Mouse (Mus musculus): Measurements from ENCODE around the gene Kank3.

Gene Kank3

GRCm38 (mm10) chr17:33802221-33802620 is 8.1 kb upstream of the Kank3 start:
- in situ Hi-C loops (cut with MboI; ENCODE audit: low pct_unique_long_range_greater_than_20kb in 1 of 2, low sequenced_read_pairs in 2 of 2, unreplicated experiment in 1 of 2): loop anchor here in 1 of 2 experiments (10.0 to 25.0 kb wide), 2 partner anchors 207 to 915 kb away; partner anchors contain the start of gene Zfp870

- in situ Hi-C loops (cut with MboI; ENCODE audit: low pct_unique_long_range_greater_than_20kb in 1 of 2, low sequenced_read_pairs in 2 of 2, unreplicated experiment in 1 of 2): loop anchor here in 1 of 2 experiments (10.0 to 25.0 kb wide), 2 partner anchors 209 to 917 kb away; partner anchors contain the start of gene Zfp870
These were observed 6.1 kb upstream of the Kank3 start for GRCm38 (mm10) chr17:33804205-33804604.

DNA sequence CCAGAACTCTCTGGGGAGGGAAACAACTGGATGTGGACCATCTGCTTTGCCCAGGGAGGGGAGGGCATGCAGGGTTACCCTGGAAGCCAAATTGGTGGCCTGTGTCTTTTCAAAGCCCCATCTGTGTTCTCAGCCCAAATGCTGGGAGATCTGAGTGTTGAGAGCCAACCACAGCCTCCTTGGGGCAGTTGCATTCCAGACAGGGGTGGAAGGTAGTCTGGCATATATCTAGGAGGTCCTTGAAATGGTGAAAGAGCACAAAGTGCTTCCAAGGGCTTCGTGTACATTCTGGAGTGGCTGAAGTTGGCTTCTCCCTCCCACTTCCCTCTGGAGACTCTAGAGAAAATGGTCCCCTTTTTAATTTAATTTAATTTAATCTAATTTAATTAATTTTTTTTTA is 5.6 kb upstream of the Kank3 start:
- in situ Hi-C loops (cut with MboI; ENCODE audit: low pct_unique_long_range_greater_than_20kb in 1 of 2, low sequenced_read_pairs in 2 of 2, unreplicated experiment in 1 of 2): loop anchor here in 1 of 2 experiments (10.0 to 25.0 kb wide), 2 partner anchors 210 to 917 kb away; partner anchors contain the start of gene Zfp870

DNA sequence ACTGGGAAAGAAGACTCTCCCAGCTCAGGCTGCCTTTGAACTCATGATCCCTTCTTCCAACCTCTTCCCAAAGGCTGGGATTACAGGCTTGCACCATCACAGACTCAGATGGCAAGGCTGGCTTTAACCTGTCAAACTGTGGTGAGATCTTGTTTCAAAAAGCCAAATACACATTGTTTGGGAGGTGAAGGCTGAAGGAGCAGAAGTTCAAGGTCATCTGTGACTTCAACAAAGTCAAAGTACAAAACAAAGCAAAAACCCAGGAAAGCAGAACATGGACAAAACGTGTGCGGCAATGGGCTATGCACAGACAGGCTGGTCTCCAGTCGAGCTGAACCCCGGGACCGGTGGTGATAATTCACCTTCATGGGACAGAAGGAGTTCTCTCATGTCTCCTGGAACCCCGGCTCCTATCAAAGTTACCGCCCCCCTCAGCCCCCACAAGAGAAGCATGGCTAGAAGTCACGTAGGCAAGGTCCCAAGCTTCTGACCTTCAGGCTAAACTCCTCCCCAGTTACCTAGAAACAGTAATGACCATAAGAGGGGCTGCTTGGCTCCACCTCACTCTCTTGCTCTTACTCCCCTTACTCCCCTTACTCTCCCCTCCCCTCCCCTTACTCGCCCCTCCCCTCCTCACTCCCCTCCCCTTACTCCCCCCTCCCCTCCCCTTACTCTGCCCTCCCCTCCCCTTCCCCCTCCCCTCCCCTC is 3.0 kb upstream of the Kank3 start:
- in situ Hi-C loops (cut with MboI; ENCODE audit: low pct_unique_long_range_greater_than_20kb in 1 of 2, low sequenced_read_pairs in 2 of 2, unreplicated experiment in 1 of 2): loop anchor here in 1 of 2 experiments (10.0 to 25.0 kb wide), 2 partner anchors 213 to 920 kb away; partner anchors contain the start of gene Zfp870

DNA sequence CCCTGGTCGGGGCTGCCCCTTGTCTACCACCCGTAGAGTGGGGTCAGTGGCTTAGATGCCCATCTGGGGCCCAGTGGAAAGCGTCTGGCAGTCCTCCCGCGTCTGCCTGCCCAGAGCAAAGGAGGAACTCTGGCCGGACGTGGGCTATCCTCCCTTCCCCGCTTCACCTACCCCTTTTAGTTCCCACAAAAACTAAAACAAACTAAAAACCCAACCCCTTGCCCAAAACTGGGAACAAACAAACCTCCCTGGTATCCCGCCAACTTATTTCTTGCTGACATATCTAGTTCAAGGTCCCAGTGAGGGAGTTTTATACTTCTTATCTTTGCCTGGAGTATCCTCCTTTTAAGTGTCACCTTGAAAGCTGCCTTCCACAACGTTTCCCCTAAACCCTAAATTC is 2.1 kb upstream of the Kank3 start:
- in situ Hi-C loops (cut with MboI; ENCODE audit: low pct_unique_long_range_greater_than_20kb in 1 of 2, low sequenced_read_pairs in 2 of 2, unreplicated experiment in 1 of 2): loop anchor here in 1 of 2 experiments (10.0 to 25.0 kb wide), 2 partner anchors 213 to 921 kb away; partner anchors contain the start of gene Zfp870

DNA sequence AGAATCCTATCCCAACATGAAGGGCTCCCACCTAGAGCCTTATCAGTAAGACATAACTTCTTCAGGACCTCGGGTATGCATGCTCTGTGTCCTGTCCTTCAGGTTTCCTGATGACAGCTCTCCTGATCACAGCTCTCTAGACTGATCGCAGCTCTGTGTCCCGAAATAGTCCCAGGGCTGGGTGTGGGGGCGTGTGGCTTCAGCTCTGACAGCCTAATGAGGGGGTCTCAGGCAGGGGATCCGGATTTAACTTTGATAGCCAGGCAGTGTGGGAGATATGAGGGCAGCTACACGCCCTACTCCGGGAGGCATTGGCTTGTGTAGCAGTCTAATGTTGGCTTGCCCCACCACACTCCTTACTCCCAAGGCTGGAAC is 810 bp downstream of the Kank3 start:
- in situ Hi-C loops (cut with MboI; ENCODE audit: low pct_unique_long_range_greater_than_20kb in 1 of 2, low sequenced_read_pairs in 2 of 2, unreplicated experiment in 1 of 2): loop anchor here in 1 of 2 experiments (25.0 kb wide), 1 partner anchor 924 kb away; the partner anchor contains the start of gene Zfp870

GRCm38 (mm10) chr17:33812475-33812874 is 2.2 kb downstream of the Kank3 start:
- in situ Hi-C loops (cut with MboI; ENCODE audit: low pct_unique_long_range_greater_than_20kb in 1 of 2, low sequenced_read_pairs in 2 of 2, unreplicated experiment in 1 of 2): loop anchor here in 1 of 2 experiments (25.0 kb wide), 1 partner anchor 925 kb away; the partner anchor contains the start of gene Zfp870

GRCm38 (mm10) chr17:33812990-33813389 is 2.7 kb downstream of the Kank3 start:
- in situ Hi-C loops (cut with MboI; ENCODE audit: low pct_unique_long_range_greater_than_20kb in 1 of 2, low sequenced_read_pairs in 2 of 2, unreplicated experiment in 1 of 2): loop anchor here in 1 of 2 experiments (25.0 kb wide), 1 partner anchor 926 kb away; the partner anchor contains the start of gene Zfp870

GRCm38 (mm10) chr17:33815399-33815798 is 5.1 kb downstream of the Kank3 start:
- in situ Hi-C loops (cut with MboI; ENCODE audit: low pct_unique_long_range_greater_than_20kb in 1 of 2, low sequenced_read_pairs in 2 of 2, unreplicated experiment in 1 of 2): loop anchor here in 1 of 2 experiments (25.0 kb wide), 1 partner anchor 928 kb away; the partner anchor contains the start of gene Zfp870

GRCm38 (mm10) chr17:33816612-33817011 is 6.3 kb downstream of the Kank3 start:
- in situ Hi-C loops (cut with MboI; ENCODE audit: low pct_unique_long_range_greater_than_20kb in 1 of 2, low sequenced_read_pairs in 2 of 2, unreplicated experiment in 1 of 2): loop anchor here in 1 of 2 experiments (25.0 kb wide), 1 partner anchor 929 kb away; the partner anchor contains the start of gene Zfp870

GRCm38 (mm10) chr17:33817184-33817968 is 7.1 kb downstream of the Kank3 start:
- in situ Hi-C loops (cut with MboI; ENCODE audit: low pct_unique_long_range_greater_than_20kb in 1 of 2, low sequenced_read_pairs in 2 of 2, unreplicated experiment in 1 of 2): loop anchor here in 1 of 2 experiments (25.0 kb wide), 1 partner anchor 930 kb away; the partner anchor contains the start of gene Zfp870

GRCm38 (mm10) chr17:33817969-33818643 is 7.8 kb downstream of the Kank3 start:
- in situ Hi-C loops (cut with MboI; ENCODE audit: low pct_unique_long_range_greater_than_20kb in 1 of 2, low sequenced_read_pairs in 2 of 2, unreplicated experiment in 1 of 2): loop anchor here in 1 of 2 experiments (25.0 kb wide), 1 partner anchor 931 kb away; the partner anchor contains the start of gene Zfp870

DNA sequence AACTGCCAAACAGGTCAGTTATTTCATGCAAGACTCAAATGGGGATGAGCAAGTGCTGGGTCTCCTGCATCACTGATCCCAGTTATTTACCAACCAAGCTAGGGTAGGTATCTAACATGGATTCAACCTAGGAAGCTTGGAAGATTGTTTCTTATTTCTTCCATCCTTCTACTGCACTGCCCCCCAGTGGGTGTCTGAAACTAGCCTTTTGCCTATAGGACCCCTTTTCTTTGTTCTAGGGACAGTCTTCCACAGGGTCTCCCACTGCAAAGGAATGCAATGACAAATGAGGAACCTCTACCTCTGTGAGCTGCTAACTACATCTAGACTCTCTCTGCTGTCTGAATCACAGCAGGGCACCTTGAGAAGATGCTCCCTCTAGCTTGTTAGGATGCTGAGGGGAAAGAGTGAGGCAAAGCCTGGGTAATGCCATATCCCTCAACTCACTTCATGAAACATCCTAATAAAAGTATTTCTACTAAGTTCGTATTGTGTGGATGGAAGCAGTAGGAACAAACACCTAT is 12.2 kb downstream of the Kank3 start:
- in situ Hi-C loops (cut with MboI; ENCODE audit: low pct_unique_long_range_greater_than_20kb in 1 of 2, low sequenced_read_pairs in 2 of 2, unreplicated experiment in 1 of 2): loop anchor here in 1 of 2 experiments (25.0 kb wide), 1 partner anchor 935 kb away; the partner anchor contains the start of gene Zfp870

DNA sequence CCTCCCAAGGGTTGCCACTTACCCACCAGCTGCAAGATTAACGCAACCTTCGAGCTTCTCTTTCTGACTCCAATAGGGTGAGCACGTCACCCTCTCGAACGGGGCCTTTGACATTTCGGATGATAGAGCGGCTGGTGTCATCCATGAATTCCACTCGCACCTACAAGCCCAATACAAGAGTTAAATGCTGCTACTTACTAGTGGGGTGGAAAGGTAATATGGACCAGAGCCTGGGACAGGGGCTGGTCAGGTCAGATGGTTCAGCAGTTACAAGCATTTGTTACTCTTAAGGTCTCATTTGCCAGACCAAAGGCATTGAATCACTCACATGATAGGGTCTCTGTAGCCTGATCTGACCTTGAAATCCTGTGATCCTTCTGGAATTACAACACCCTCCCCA is 12.9 kb downstream of the Kank3 start:
- in situ Hi-C loops (cut with MboI; ENCODE audit: low pct_unique_long_range_greater_than_20kb in 1 of 2, low sequenced_read_pairs in 2 of 2, unreplicated experiment in 1 of 2): loop anchor here in 1 of 2 experiments (25.0 kb wide), 1 partner anchor 936 kb away; the partner anchor contains the start of gene Zfp870

DNA sequence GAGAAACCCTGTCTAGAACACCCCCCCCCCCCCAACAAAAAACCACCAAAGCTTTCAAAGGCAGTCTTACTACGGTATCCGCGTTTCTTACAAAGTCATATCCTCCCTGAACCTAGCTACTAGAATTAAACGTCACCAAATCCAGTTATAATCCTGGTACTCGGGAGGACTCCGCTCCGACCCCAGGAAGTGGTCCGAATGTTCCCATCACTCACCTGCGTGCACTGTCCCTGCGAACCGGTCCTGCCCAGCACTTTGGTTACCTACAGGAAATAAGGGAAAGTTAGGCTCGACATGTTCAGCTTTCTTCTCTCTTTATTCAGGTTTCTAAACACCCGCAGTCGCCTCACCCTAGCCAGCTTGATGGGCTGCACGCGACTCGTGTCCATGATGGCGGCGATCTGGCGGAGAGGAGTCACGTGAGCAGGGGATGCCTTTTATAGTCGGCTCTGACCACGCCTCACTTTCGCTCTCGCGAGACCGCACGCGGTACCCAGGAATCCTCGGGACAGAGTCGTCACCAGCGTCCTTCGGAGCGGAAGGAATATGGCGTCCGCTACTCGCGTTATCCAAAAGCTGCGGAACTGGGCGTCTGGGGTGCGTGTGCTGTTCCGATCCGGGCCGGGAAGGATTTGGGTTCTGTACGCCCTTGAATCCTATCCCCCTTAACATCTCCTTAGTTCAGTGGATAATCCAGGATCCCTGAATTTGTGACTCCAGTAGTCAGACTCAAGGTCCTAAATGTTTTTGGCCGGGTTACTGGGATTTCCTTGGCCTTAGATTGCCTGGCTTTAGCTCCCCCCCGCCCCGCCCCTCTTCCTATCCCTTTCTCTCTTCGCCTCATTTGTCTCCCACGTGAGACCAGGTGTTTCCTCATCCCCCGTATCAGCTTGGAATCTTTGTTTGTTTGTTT is 14.0 kb downstream of the Kank3 start, which contains the start of the genes Rps28 and Ndufa7:
Gene Rps28 (minus strand): TSS at position 479 of the 913 bp plus-strand sequence.
Gene Ndufa7 (plus strand): TSS at position 489 of the 913 bp plus-strand sequence.
- in situ Hi-C loops (cut with MboI; ENCODE audit: low pct_unique_long_range_greater_than_20kb in 1 of 2, low sequenced_read_pairs in 2 of 2, unreplicated experiment in 1 of 2): loop anchor here in 1 of 2 experiments (25.0 kb wide), 1 partner anchor 937 kb away; the partner anchor contains the start of gene Zfp870

- in situ Hi-C loops (cut with MboI; ENCODE audit: low pct_unique_long_range_greater_than_20kb in 1 of 2, low sequenced_read_pairs in 2 of 2, unreplicated experiment in 1 of 2): loop anchor here in 1 of 2 experiments (25.0 kb wide), 1 partner anchor 938 kb away; the partner anchor contains the start of gene Zfp870
These were observed 14.6 kb downstream of the Kank3 start for GRCm38 (mm10) chr17:33824997-33825330.
